Mouse (Mus musculus) testis, adult 2 months (tissue): ENCODE data around the gene Rdh13. TPM values are rescaled to one million over a fixed set of nuclear protein-coding genes. Genes with fewer than 3 reads are reported as not detected.

Experiments used
- H3K27ac ChIP-seq: fragments of 200-500 bp; 2 replicates; pipeline ENCODE4 v1.5.1; 2012; ENCODE audit warnings: low read depth, low read length; ENCODE audit not compliant: control insufficient read depth, insufficient read depth
- H3K27me3 ChIP-seq: fragments of 200-500 bp; 2 replicates; pipeline ENCODE4 v1.6.1; 2012; ENCODE audit warnings: mild to moderate bottlenecking, low read length, moderate library complexity; ENCODE audit not compliant: control insufficient read depth, insufficient read depth
- H3K36me3 ChIP-seq: fragments of 200-500 bp; 2 replicates; pipeline ENCODE4 v1.6.1; 2012; ENCODE audit warnings: mild to moderate bottlenecking, low read length; ENCODE audit not compliant: control insufficient read depth, insufficient read depth
- H3K4me1 ChIP-seq: fragments of 200-500 bp; 2 replicates; pipeline ENCODE4 v1.6.1; 2012; ENCODE audit warnings: low read length; ENCODE audit not compliant: control insufficient read depth, insufficient read depth
- H3K4me3 ChIP-seq: fragments of 200-500 bp; 2 replicates; pipeline ENCODE4 v1.5.1; 2012; ENCODE audit warnings: low read depth, mild to moderate bottlenecking, low read length, moderate library complexity, mixed read lengths; ENCODE audit not compliant: control insufficient read depth
- CTCF ChIP-seq: fragments of 200-500 bp; IDR thresholded peaks from 2 replicates; pipeline ENCODE4 v1.5.1; 2012; ENCODE audit warnings: low read depth, mild to moderate bottlenecking, inconsistent platforms, low read length, moderate library complexity; ENCODE audit not compliant: control insufficient read depth, insufficient read depth, insufficient replicate concordance
- POLR2A ChIP-seq: fragments of 200-500 bp; IDR thresholded peaks from 2 replicates; pipeline ENCODE4 v1.6.1; 2012; ENCODE audit warnings: low read depth, mild to moderate bottlenecking, inconsistent platforms, low read length, moderate library complexity; ENCODE audit not compliant: control insufficient read depth
- polyA plus RNA-seq: library from polyadenylated mRNA; depleted of rRNA; stranded (reverse); fragments of >200 nt; gene quantifications from 2 replicates; pipeline ENCODE4 v1.2.3, GENCODE M21; 2012; rRNA removed

The Rdh13 gene
- polyA plus RNA-seq: 2.5 and 4.0 TPM in 2 replicates

DNA sequence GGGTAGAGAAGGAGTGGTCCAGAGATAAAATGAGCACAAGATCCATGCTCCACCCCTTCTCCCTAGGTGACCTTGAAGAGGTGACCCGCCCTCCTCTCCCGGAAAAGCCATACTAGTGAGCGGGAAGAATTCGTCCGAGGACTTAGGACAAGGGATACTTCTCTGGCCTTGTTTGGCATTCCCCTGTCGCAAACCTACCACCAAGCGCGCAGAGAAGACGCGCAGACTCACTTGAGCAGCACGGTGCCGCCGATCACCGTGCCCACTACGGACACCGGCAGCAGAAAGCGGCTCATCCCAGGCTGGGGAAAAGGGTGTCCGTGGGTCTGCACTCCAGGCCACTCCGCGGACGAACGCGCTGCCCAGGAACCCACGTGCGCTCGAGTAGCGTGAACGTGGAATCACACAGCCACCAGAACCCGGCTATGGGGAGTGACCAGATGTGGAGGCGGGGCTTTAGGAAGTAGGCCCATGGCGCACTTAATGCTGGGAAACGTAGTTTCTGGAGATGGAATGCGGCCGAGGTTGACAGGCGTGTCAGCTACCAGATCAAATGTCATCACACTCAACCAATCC lies at the start of gene Rdh13:
Gene Rdh13 (minus strand): TSS at position 434 of the 576 bp plus-strand sequence.
- no peak; the same call in 1 of the 2 replicates for TF ChIP-seq POLR2A
- TF ChIP-seq CTCF: no peak

DNA sequence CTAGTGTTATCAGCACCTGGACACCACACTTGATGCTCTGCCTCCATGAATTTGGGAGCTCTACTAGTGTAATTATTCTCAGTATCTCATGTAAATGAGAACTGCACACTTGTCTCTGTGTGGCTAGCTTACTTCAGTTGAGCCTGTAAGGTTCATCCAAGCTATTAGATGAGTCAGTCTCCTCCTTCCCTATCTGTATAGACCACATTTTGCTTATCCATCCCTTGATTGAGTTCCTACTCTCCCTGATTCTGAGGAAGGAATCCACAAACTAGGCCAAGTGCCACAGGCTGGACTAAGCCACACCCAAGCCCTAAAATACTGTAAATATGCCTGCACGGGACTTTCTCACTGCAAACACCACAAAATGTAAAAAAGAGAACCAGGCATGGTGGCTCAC lies 48.5 kb upstream of the Rdh13 start:
- H3K4me1 ChIP-seq: peaks cover 11% of the 10 kb centered on the region
- TF ChIP-seq POLR2A (no peak), CTCF (no peak)
- H3K4me3 ChIP-seq: no peak overlapping the region
- H3K27ac ChIP-seq: no peak overlapping the region; the same call in 1 of the 2 replicates
- H3K36me3 ChIP-seq: peaks cover 2% of the 10 kb centered on the region
- H3K27me3 ChIP-seq: no peaks in the 10 kb centered on the region

More for the DNA sequence above, at the start of gene Rdh13:
- peaks cover 3% of the 10 kb centered on the region for H3K4me1 ChIP-seq
- peak within 1 kb of the TSS; percentile 93 for H3K4me3 ChIP-seq
- H3K36me3 ChIP-seq: no peaks in the 10 kb centered on the region
- H3K27ac ChIP-seq: peak within 1 kb of the TSS; percentile 81
- H3K27me3 ChIP-seq: no peaks in the 10 kb centered on the region

DNA sequence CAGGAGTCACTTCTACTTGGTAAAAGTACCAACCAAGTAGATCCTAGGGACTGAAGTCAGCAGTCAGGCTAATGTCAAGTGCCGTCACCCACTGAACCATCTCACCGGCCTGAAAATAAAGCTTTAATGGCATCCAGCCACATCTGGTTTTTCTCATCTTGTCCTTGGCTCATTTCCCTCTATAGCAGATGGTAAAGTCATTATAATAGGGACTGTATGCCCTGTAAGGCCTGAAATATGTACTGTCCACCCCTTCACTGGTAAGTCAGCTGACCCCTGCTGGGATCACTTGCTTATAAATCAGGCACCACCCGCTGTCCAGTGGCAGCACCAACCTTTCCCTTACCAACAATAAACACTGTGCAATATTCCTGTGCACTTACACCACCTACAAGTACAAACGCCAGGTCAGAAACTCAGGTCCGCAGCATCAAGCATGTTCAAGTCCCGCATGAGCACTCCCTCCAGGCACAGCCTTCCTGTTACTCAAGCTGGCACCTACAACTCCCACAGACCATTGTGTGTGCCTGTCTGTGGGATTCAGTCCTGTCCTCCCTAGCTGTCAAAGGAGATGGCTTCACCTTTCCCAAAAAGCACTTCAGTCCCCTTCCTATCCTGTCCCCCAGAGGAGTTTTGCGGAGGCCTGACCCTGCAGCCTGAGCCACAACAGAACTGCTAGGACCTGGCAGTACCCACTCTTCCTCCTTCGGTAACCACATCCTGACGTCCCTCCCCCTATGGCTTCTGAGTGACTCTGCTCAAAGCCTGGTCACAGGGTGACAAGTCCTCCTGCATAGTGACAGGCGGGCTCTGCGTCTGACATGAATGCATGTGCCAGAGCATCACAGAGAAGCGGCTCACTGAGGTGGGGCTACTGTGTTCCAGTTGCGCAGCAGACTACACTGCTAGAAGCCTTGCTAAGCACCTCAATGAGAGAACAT lies 47.1 kb upstream of the Rdh13 start:
- Histone ChIP-seq H3K4me3 (no peak overlapping the region), H3K36me3 (peaks cover 2% of the 10 kb centered on the region), H3K27me3 (no peaks in the 10 kb centered on the region), H3K27ac (no peak overlapping the region; the same call in 1 of the 2 replicates), H3K4me1 (peaks cover 10% of the 10 kb centered on the region; the same call in 1 of the 2 replicates)
- TF ChIP-seq CTCF: no peak
- TF ChIP-seq POLR2A: no peak

DNA sequence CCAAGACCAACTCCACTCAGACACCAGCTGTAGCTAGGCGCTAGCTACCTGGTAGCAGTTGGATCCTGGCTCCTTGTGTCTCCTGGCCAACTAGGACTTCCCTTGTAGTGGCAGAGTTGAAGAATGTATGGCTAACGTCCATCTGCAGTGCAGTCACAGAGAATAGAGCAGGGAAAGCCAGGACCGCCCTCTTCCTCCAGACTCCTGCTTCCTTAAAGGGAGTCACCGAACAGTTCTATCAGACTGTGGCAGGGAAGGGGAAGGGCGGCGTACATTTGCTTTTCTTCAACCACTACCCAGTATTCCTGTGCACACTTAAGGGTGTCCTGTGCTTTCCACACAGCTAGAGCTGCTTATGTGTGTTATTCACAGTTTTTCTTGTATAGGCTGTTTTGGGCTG lies 45.9 kb upstream of the Rdh13 start:
- peaks cover 2% of the 10 kb centered on the region for H3K36me3 ChIP-seq
- peak overlapping the region; percentile 69 for H3K27ac ChIP-seq
- peaks cover 6% of the 10 kb centered on the region; the same call in 1 of the 2 replicates for H3K4me1 ChIP-seq
- H3K4me3 ChIP-seq: no peak overlapping the region
- no peak for TF ChIP-seq CTCF
- no peak for TF ChIP-seq POLR2A
- H3K27me3 ChIP-seq: no peaks in the 10 kb centered on the region

DNA sequence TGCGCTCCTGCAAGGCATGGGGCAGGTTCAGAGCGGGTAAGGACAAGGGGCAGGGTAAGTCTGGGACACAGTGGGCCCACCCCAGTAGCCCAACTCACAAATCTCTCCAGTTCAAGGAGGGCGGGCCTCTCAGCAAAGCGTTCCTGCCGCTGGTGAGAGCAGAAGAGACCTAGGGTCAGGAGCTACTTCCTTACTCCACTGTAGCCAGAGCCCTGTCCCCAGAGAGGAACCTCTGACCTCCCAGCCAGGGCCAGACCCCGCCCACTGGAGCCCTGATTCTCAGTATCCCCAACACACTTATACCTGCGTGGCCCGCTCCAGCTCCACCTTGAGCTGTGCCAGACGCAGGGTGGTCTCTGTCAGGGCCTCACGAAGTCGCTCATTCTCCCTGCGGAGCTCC lies 36.8 kb upstream of the Rdh13 start:
- Histone ChIP-seq H3K36me3 (no peaks in the 10 kb centered on the region; the same call in none of the 2 replicates), H3K27me3 (no peaks in the 10 kb centered on the region), H3K4me3 (no peak overlapping the region), H3K27ac (no peak overlapping the region), H3K4me1 (peaks cover 16% of the 10 kb centered on the region)
- TF ChIP-seq CTCF (no peak), POLR2A (no peak)

DNA sequence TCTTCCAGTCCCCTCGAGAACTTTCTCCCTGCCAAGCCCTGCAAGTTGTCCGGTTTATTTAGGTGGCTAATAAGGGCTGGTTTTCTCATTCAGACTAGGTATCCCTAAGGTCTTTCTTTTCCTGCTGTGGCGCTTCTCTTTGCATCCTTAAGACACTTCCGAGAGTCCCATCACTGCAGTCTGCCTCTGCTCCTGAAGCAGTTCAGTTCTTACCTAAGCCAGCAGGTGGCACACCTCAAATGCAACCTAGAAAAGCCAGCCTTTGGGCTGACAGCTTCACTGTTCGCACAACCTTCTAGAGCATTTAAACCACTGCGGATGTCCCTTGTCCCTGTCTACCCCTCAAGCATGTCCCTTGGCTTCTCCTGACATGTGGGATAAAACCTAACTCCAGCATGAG lies 34.2 kb upstream of the Rdh13 start:
- H3K27me3 ChIP-seq: no peaks in the 10 kb centered on the region
- H3K4me3 ChIP-seq: no peak overlapping the region
- no peaks in the 10 kb centered on the region; the same call in none of the 2 replicates for H3K36me3 ChIP-seq
- no peak overlapping the region for H3K27ac ChIP-seq
- TF ChIP-seq CTCF: peak; percentile 28; the same call in 1 of the 2 replicates
- TF ChIP-seq POLR2A: no peak
- H3K4me1 ChIP-seq: peaks cover 16% of the 10 kb centered on the region

DNA sequence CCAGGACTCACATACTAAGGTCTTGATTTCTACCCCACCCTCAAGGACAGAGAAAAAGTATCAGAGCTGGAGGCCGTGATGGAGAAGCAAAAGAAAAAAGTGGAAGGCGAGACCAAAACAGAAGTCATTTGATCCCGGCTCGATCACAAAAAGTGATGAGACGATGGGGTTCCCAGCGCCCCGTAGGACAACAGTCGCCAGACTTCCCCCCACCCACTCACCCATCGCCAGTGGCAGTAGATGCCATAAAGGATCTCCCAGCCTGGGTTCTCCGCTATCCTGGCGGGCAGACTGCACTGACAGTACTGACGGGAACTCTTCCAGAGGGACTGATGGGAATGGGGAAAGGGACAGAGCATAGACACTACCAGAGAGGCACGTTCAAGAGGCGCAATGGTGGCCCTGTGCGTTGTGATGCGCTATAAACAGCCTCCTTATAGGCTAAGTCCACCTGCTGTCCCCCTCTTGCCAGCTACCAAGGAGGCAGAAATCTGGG lies 33.4 kb upstream of the Rdh13 start:
- peak overlapping the region; percentile 66 for H3K4me3 ChIP-seq
- no peaks in the 10 kb centered on the region for H3K27me3 ChIP-seq
- no peak for TF ChIP-seq CTCF
- no peak for TF ChIP-seq POLR2A
- H3K4me1 ChIP-seq: peaks cover 18% of the 10 kb centered on the region
- peak overlapping the region; percentile 44 for H3K27ac ChIP-seq
- no peaks in the 10 kb centered on the region; the same call in none of the 2 replicates for H3K36me3 ChIP-seq
